Comparison of ENCODE assay signal across 9 mouse cellular contexts in the genomic region with DNA sequence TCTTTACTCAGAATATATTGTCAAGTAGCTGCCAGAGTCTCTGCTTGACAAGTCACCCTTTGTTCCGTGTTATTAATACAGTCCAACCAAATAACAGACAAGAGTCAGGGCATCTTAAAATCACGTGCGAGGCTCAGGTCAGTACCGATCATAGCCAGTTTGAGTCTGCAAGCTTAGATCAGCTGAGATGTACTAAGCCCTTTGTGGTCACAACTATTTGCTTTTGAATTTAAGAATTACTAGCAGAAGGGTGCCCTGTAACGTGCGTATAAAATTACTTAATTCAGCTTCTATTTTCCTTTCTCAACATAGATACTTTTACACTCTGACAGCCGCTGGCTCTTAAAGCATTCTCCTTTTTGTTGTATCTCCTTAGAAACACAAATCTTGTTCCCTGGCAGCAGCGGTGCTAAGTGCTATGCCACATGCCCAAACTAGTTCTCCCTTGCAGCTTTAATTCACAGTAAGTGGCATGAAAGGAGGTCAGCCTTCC. TPM values are rescaled to one million over a fixed set of nuclear protein-coding genes. Genes with fewer than 3 reads are reported as not detected.
DNase-seq lines count a peak whose midpoint lies in the region; ATAC-seq and TF ChIP-seq lines count a peak whose summit lies in the region.
"Had no signal": no experiment of that assay in that cellular context is flagged by ENCODE, and none has a peak within 500 bp of the region (broad histone marks: within the 10 kb centered on the region; RNA-seq: fewer than 3 reads in every experiment).

No protein-coding gene starts in this region.

- intact Hi-C loops in left cerebral cortex, adult 2 months (cut with DNase I) = no loop called here

- H3K9ac ChIP-seq in forebrain, embryonic 13.5 days = no peak overlapping the region
- no peak overlapping the region for H3K9ac ChIP-seq in forebrain, embryonic 11.5 days (ENCODE audit: low read length)
- H3K9ac ChIP-seq in midbrain, embryonic 11.5 days (ENCODE audit: low read length) = no peak overlapping the region
- H3K9ac ChIP-seq in stomach, postnatal 0 days (ENCODE audit: low read length) = no peak overlapping the region
- H3K9ac ChIP-seq in liver, postnatal 0 days (replicated peaks) = no peak overlapping the region

- H3K27ac ChIP-seq in forebrain, embryonic 13.5 days = no peak overlapping the region
- no peak overlapping the region for H3K27ac ChIP-seq in forebrain, embryonic 11.5 days (ENCODE audit: low read depth, low read length)
- no peak overlapping the region for H3K27ac ChIP-seq in midbrain, embryonic 11.5 days (ENCODE audit: low read depth, low read length)
- no peak overlapping the region for H3K27ac ChIP-seq in midbrain, embryonic 10.5 days (replicated peaks)
- peak overlapping the region; percentile 64 for H3K27ac ChIP-seq in left cerebral cortex, adult 2 months
- H3K27ac ChIP-seq in stomach, postnatal 0 days (replicated peaks) = no peak overlapping the region
- H3K27ac ChIP-seq in liver, postnatal 0 days (ENCODE audit: low read depth) = no peak overlapping the region

- 33% methylated on average over 8 of the region's 8 CpGs for WGBS in forebrain, embryonic 13.5 days
- 58% methylated on average over 8 of the region's 8 CpGs for WGBS in forebrain, embryonic 11.5 days
- WGBS in midbrain, embryonic 11.5 days = 33% methylated on average over 8 of the region's 8 CpGs
- 60% methylated on average over 8 of the region's 8 CpGs for WGBS in midbrain, embryonic 10.5 days
- 43% methylated on average over 8 of the region's 8 CpGs for WGBS in stomach, postnatal 0 days
- 85% methylated on average over 8 of the region's 8 CpGs for WGBS in liver, postnatal 0 days (ENCODE audit: insufficient replicate concordance)

- H3K4me2 ChIP-seq in forebrain, embryonic 13.5 days = peak overlapping the region; percentile 13; the same call in 1 of the 2 replicates
- no peak overlapping the region for H3K4me2 ChIP-seq in forebrain, embryonic 11.5 days (ENCODE audit: low read depth, low read length, severe bottlenecking)
- no peak overlapping the region for H3K4me2 ChIP-seq in midbrain, embryonic 11.5 days
- H3K4me2 ChIP-seq in stomach, postnatal 0 days (replicated peaks; ENCODE audit: low read depth) = peak overlapping the region; percentile 15
- no peak overlapping the region for H3K4me2 ChIP-seq in liver, postnatal 0 days (ENCODE audit: low read depth, low read length)

- peaks cover 13% of the 10 kb centered on the region for H3K4me1 ChIP-seq in forebrain, embryonic 13.5 days
- no peaks in the 10 kb centered on the region for H3K4me1 ChIP-seq in forebrain, embryonic 11.5 days (replicated peaks; ENCODE audit: control insufficient read depth, insufficient read depth, low read length)
- H3K4me1 ChIP-seq in midbrain, embryonic 11.5 days (ENCODE audit: control insufficient read depth, insufficient read depth, low read length) = peaks cover 7% of the 10 kb centered on the region; the same call in 1 of the 2 replicates
- H3K4me1 ChIP-seq in midbrain, embryonic 10.5 days = peaks cover 14% of the 10 kb centered on the region
- H3K4me1 ChIP-seq in stomach, postnatal 0 days (replicated peaks; ENCODE audit: control insufficient read depth, insufficient read depth) = no peaks in the 10 kb centered on the region
- no peaks in the 10 kb centered on the region for H3K4me1 ChIP-seq in liver, postnatal 0 days (ENCODE audit: insufficient read depth)

- TF ChIP-seq CTCF in left cerebral cortex, adult 2 months (IDR thresholded peaks at IDR 0.05) = no peak
- TF ChIP-seq CTCF in stomach, postnatal 0 days (IDR thresholded peaks at IDR 0.05; ENCODE audit: low read depth) = no peak
- no peak for TF ChIP-seq CTCF in liver, postnatal 0 days (IDR thresholded peaks at IDR 0.05; ENCODE audit: low read depth)

- H3K36me3 ChIP-seq in forebrain, embryonic 13.5 days (ENCODE audit: poor library complexity, severe bottlenecking) = no peaks in the 10 kb centered on the region
- H3K36me3 ChIP-seq in forebrain, embryonic 11.5 days (ENCODE audit: control insufficient read depth, insufficient read depth, low read length) = no peaks in the 10 kb centered on the region
- H3K36me3 ChIP-seq in midbrain, embryonic 11.5 days (ENCODE audit: control insufficient read depth, insufficient read depth, low read length) = no peaks in the 10 kb centered on the region
- H3K36me3 ChIP-seq in midbrain, embryonic 10.5 days = no peaks in the 10 kb centered on the region
- H3K36me3 ChIP-seq in stomach, postnatal 0 days (ENCODE audit: control insufficient read depth, insufficient read depth, low read length) = no peaks in the 10 kb centered on the region
- no peaks in the 10 kb centered on the region for H3K36me3 ChIP-seq in liver, postnatal 0 days (replicated peaks; ENCODE audit: insufficient read depth, low read length)

- no peaks in the 10 kb centered on the region for H3K27me3 ChIP-seq in forebrain, embryonic 13.5 days
- H3K27me3 ChIP-seq in forebrain, embryonic 11.5 days (ENCODE audit: control insufficient read depth, insufficient read depth, low read length) = no peaks in the 10 kb centered on the region
- H3K27me3 ChIP-seq in midbrain, embryonic 11.5 days (ENCODE audit: control insufficient read depth, insufficient read depth, low read length) = no peaks in the 10 kb centered on the region
- H3K27me3 ChIP-seq in midbrain, embryonic 10.5 days (ENCODE audit: low read depth, poor library complexity, severe bottlenecking) = no peaks in the 10 kb centered on the region
- H3K27me3 ChIP-seq in stomach, postnatal 0 days (ENCODE audit: control insufficient read depth, insufficient read depth, low read length) = no peaks in the 10 kb centered on the region
- no peaks in the 10 kb centered on the region for H3K27me3 ChIP-seq in liver, postnatal 0 days (ENCODE audit: insufficient read depth, low read length)

- no peak overlapping the region for H3K4me3 ChIP-seq in forebrain, embryonic 13.5 days
- no peak overlapping the region for H3K4me3 ChIP-seq in forebrain, embryonic 11.5 days (ENCODE audit: low read depth, low read length)
- no peak overlapping the region for H3K4me3 ChIP-seq in midbrain, embryonic 11.5 days (ENCODE audit: low read depth, low read length)
- no peak overlapping the region for H3K4me3 ChIP-seq in midbrain, embryonic 10.5 days
- H3K4me3 ChIP-seq in left cerebral cortex, adult 2 months = peak overlapping the region; percentile 21; the same call in 1 of the 2 replicates
- H3K4me3 ChIP-seq in stomach, postnatal 0 days (ENCODE audit: low read depth, low read length) = no peak overlapping the region
- H3K4me3 ChIP-seq in liver, postnatal 0 days (ENCODE audit: low read depth, low read length) = no peak overlapping the region

- no peak for DNase-seq in forebrain, embryonic 11.5 days (ENCODE audit: low spot score)
- no peak for DNase-seq in midbrain, embryonic 11.5 days (ENCODE audit: low spot score, missing footprints)
- DNase-seq in midbrain, embryonic 10.5 days (ENCODE audit: low spot score) = no peak
- DNase-seq in left cerebral cortex, adult 2 months (ENCODE audit: extremely low spot score in 1 of 2, low spot score in 2 of 2) = no peak
- DNase-seq in stomach, postnatal 0 days (ENCODE audit: low spot score) = no peak
- no peak for DNase-seq in liver, postnatal 0 days
- DNase-seq: thymus, postnatal 25 days had no signal

- H3K9me3 ChIP-seq in forebrain, embryonic 13.5 days (replicated peaks) = no peaks in the 10 kb centered on the region
- H3K9me3 ChIP-seq in forebrain, embryonic 11.5 days (ENCODE audit: control insufficient read depth, low read length) = no peaks in the 10 kb centered on the region
- H3K9me3 ChIP-seq in midbrain, embryonic 11.5 days (ENCODE audit: control insufficient read depth, low read length) = no peaks in the 10 kb centered on the region
- no peaks in the 10 kb centered on the region for H3K9me3 ChIP-seq in midbrain, embryonic 10.5 days (replicated peaks)
- H3K9me3 ChIP-seq in stomach, postnatal 0 days (ENCODE audit: control insufficient read depth, low read length) = no peaks in the 10 kb centered on the region
- H3K9me3 ChIP-seq in liver, postnatal 0 days (ENCODE audit: low read length) = no peaks in the 10 kb centered on the region

- ATAC-seq in forebrain, embryonic 13.5 days = peak; percentile 57; the same call in 1 of the 2 replicates
- ATAC-seq in forebrain, embryonic 11.5 days (replicated peaks; ENCODE audit: low FRiP score) = no peak
- peak; percentile 70; the same call in 1 of the 2 replicates for ATAC-seq in midbrain, embryonic 11.5 days (ENCODE audit: low FRiP score)
- peak; percentile 56; the same call in 1 of the 2 replicates for ATAC-seq in stomach, postnatal 0 days (ENCODE audit: low FRiP score, low TSS enrichment)
- no peak for ATAC-seq in granulocyte monocyte progenitor cell, adult 5-6 weeks (replicated peaks; ENCODE audit: poor library complexity, severe bottlenecking)
- no peak for ATAC-seq in liver, postnatal 0 days

- TF ChIP-seq EP300 in stomach, postnatal 0 days (optimal IDR thresholded peaks at IDR 0.05) = no peak
- no peak for TF ChIP-seq EP300 in liver, postnatal 0 days (IDR thresholded peaks at IDR 0.05; ENCODE audit: low read depth)

RNA-seq across cellular contexts. Expression of gene Ppargc1a, which starts 0.7 kb away (rescaled TPM):
- polyA plus RNA-seq in forebrain, embryonic 13.5 days (2015; fragmentation: Nextera tagmentation; extraction: Ambion mirVana) = 4.6 and 4.9 TPM in 2 replicates
- polyA plus RNA-seq in forebrain, embryonic 11.5 days (2014; fragmentation: Nextera tagmentation; extraction: Ambion mirVana) = 2.8 and 4.3 TPM in 2 replicates
- polyA plus RNA-seq in midbrain, embryonic 11.5 days (2014; fragmentation: Nextera tagmentation; extraction: Ambion mirVana) = 2.6 and 3.3 TPM in 2 replicates
- 1.5 and 1.9 TPM in 2 replicates for polyA plus RNA-seq in midbrain, embryonic 10.5 days (2016; fragmentation: Nextera tagmentation; extraction: Ambion mirVana)
- 10 to 100 TPM; 48.8 to 57.4 TPM for total RNA-seq in left cerebral cortex, adult 2 months (2021)
- polyA plus RNA-seq in stomach, postnatal 0 days (2015; fragmentation: Nextera tagmentation; extraction: Ambion mirVana) = 4.1 and 5.1 TPM in 2 replicates
- total RNA-seq in granulocyte monocyte progenitor cell, adult 5-6 weeks (2014; fragmentation: Nextera tagmentation) = not detected in 2 replicates
- not detected in 2 replicates for total RNA-seq in granulocyte monocyte progenitor cell, adult 5-6 weeks (2017)
- 4.4 and 7.1 TPM in 2 replicates for polyA plus RNA-seq in liver, postnatal 0 days (2015; fragmentation: Nextera tagmentation; extraction: Ambion mirVana)

Comparison
In these comparisons a context has a peak if more than half of its experiments do, and no peak if none do; other contexts are left out.
1. ATAC-seq: peak in forebrain, embryonic 13.5 days (single experiment), midbrain, embryonic 11.5 days (single experiment) and stomach, postnatal 0 days (single experiment); none in forebrain, embryonic 11.5 days (single experiment), granulocyte monocyte progenitor cell, adult 5-6 weeks (single experiment) and liver, postnatal 0 days (single experiment).
2. H3K4me2 ChIP-seq: peak in forebrain, embryonic 13.5 days (single experiment) and stomach, postnatal 0 days (single experiment); none in forebrain, embryonic 11.5 days (single experiment), midbrain, embryonic 11.5 days (single experiment) and liver, postnatal 0 days (single experiment).